Mouse (Mus musculus): ENCODE measurements around the gene Clcf1. TPM values are rescaled to one million over a fixed set of nuclear protein-coding genes. Genes with fewer than 3 reads are reported as not detected.
"Not testable (repeated sequence)": the region's sequence is repeated elsewhere in the genome, so short reads cannot be mapped to it uniquely, and the experiment has no call there.

Clcf1 gene
- polyA plus RNA-seq, 1 experiment from 2014 or later = 0.81 TPM

- not testable (repeated sequence) for DNase-seq (ENCODE audit: low spot score); H3K27ac ChIP-seq (ENCODE audit: low read depth, low read length)
Measured at GRCm38 (mm10) chr19:4248683-4249082, 34.6 kb downstream of the Clcf1 start.

GRCm38 (mm10) chr19:4254230-4254629 lies 40.2 kb downstream of the Clcf1 start:
- ATAC-seq (ENCODE audit: insufficient read depth, low FRiP score, low TSS enrichment) (no peak), DNase-seq (ENCODE audit: low spot score) (no peak)
- H3K27me3 ChIP-seq (ENCODE audit: control insufficient read depth, insufficient read depth, low read length) = no peaks in the 10 kb centered on the region
- no peak overlapping the region for H3K4me2 ChIP-seq (ENCODE audit: low read depth)
- no peaks in the 10 kb centered on the region for H3K9me3 ChIP-seq (ENCODE audit: control insufficient read depth, low read length)
- H3K36me3 ChIP-seq (ENCODE audit: control insufficient read depth, insufficient read depth, low read length) = no peaks in the 10 kb centered on the region
- H3K27ac ChIP-seq (ENCODE audit: low read depth, low read length) = no peak overlapping the region
- H3K4me1 ChIP-seq (ENCODE audit: control insufficient read depth, insufficient read depth, low read length) = no peaks in the 10 kb centered on the region
- H3K4me3 ChIP-seq (ENCODE audit: low read depth, low read length) = no peak overlapping the region
- WGBS = 91% methylated on average over 7 of the region's 7 CpGs
- H3K9ac ChIP-seq (ENCODE audit: low read length) = no peak overlapping the region

More at GRCm38 (mm10) chr19:4248683-4249082, 34.6 kb downstream of the Clcf1 start:
- H3K4me1 ChIP-seq (ENCODE audit: control insufficient read depth, insufficient read depth, low read length); ATAC-seq (ENCODE audit: insufficient read depth, low FRiP score, low TSS enrichment); H3K36me3 ChIP-seq (ENCODE audit: control insufficient read depth, insufficient read depth, low read length); H3K27me3 ChIP-seq (ENCODE audit: control insufficient read depth, insufficient read depth, low read length); H3K9ac ChIP-seq (ENCODE audit: low read length); H3K4me2 ChIP-seq (ENCODE audit: low read depth); H3K4me3 ChIP-seq (ENCODE audit: low read depth, low read length); H3K9me3 ChIP-seq (ENCODE audit: control insufficient read depth, low read length): not testable (repeated sequence)
- 77% methylated on average over 1 of the region's 1 CpGs for WGBS

- Histone ChIP-seq H3K36me3 (ENCODE audit: control insufficient read depth, insufficient read depth, low read length) (no peaks in the 10 kb centered on the region), H3K27me3 (ENCODE audit: control insufficient read depth, insufficient read depth, low read length) (no peaks in the 10 kb centered on the region), H3K27ac (ENCODE audit: low read depth, low read length) (no peak overlapping the region), H3K4me2 (ENCODE audit: low read depth) (no peak overlapping the region), H3K9me3 (ENCODE audit: control insufficient read depth, low read length) (no peaks in the 10 kb centered on the region), H3K4me1 (ENCODE audit: control insufficient read depth, insufficient read depth, low read length) (no peaks in the 10 kb centered on the region), H3K9ac (ENCODE audit: low read length) (no peak overlapping the region), H3K4me3 (ENCODE audit: low read depth, low read length) (no peak overlapping the region)
- no peak for DNase-seq (ENCODE audit: low spot score)
- no peak for ATAC-seq (ENCODE audit: insufficient read depth, low FRiP score, low TSS enrichment)
- 74% methylated on average over 11 of the region's 11 CpGs for WGBS
Measured at GRCm38 (mm10) chr19:4255583-4256162, 41.6 kb downstream of the Clcf1 start.

GRCm38 (mm10) chr19:4257216-4257896 lies 43.3 kb downstream of the Clcf1 start:
- H3K9me3 ChIP-seq (ENCODE audit: control insufficient read depth, low read length) = no peaks in the 10 kb centered on the region
- ATAC-seq (ENCODE audit: insufficient read depth, low FRiP score, low TSS enrichment) (peak; percentile 93), DNase-seq (ENCODE audit: low spot score) (peak; percentile 94)
- no peaks in the 10 kb centered on the region for H3K36me3 ChIP-seq (ENCODE audit: control insufficient read depth, insufficient read depth, low read length)
- WGBS = 2% methylated on average over 41 of the region's 41 CpGs
- H3K4me2 ChIP-seq (ENCODE audit: low read depth) = peak overlapping the region; percentile 84
- H3K27ac ChIP-seq (ENCODE audit: low read depth, low read length) = no peak overlapping the region
- H3K9ac ChIP-seq (ENCODE audit: low read length) = peak overlapping the region; percentile 56
- no peaks in the 10 kb centered on the region for H3K27me3 ChIP-seq (ENCODE audit: control insufficient read depth, insufficient read depth, low read length)
- no peaks in the 10 kb centered on the region for H3K4me1 ChIP-seq (ENCODE audit: control insufficient read depth, insufficient read depth, low read length)
- H3K4me3 ChIP-seq (ENCODE audit: low read depth, low read length) = peak overlapping the region; percentile 63

- Histone ChIP-seq H3K36me3 (ENCODE audit: control insufficient read depth, insufficient read depth, low read length) (no peaks in the 10 kb centered on the region), H3K4me1 (ENCODE audit: control insufficient read depth, insufficient read depth, low read length) (no peaks in the 10 kb centered on the region), H3K4me3 (ENCODE audit: low read depth, low read length) (peak overlapping the region; percentile 63), H3K9ac (ENCODE audit: low read length) (peak overlapping the region; percentile 48), H3K27ac (ENCODE audit: low read depth, low read length) (no peak overlapping the region), H3K27me3 (ENCODE audit: control insufficient read depth, insufficient read depth, low read length) (no peaks in the 10 kb centered on the region), H3K4me2 (ENCODE audit: low read depth) (peak overlapping the region; percentile 84), H3K9me3 (ENCODE audit: control insufficient read depth, low read length) (no peaks in the 10 kb centered on the region)
- WGBS = 20% methylated on average over 12 of the region's 12 CpGs
- DNase-seq (ENCODE audit: low spot score) (no peak), ATAC-seq (ENCODE audit: insufficient read depth, low FRiP score, low TSS enrichment) (peak; percentile 42; the same call in 1 of the 2 replicates)
Measured at GRCm38 (mm10) chr19:4257897-4258252, 43.8 kb downstream of the Clcf1 start.

- DNase-seq (ENCODE audit: low spot score) = no peak
- H3K4me2 ChIP-seq (ENCODE audit: low read depth) = no peak overlapping the region
- no peaks in the 10 kb centered on the region for H3K9me3 ChIP-seq (ENCODE audit: control insufficient read depth, low read length)
- no peaks in the 10 kb centered on the region for H3K27me3 ChIP-seq (ENCODE audit: control insufficient read depth, insufficient read depth, low read length)
- H3K4me1 ChIP-seq (ENCODE audit: control insufficient read depth, insufficient read depth, low read length) = no peaks in the 10 kb centered on the region
- no peak overlapping the region for H3K9ac ChIP-seq (ENCODE audit: low read length)
- H3K36me3 ChIP-seq (ENCODE audit: control insufficient read depth, insufficient read depth, low read length) = no peaks in the 10 kb centered on the region
- H3K27ac ChIP-seq (ENCODE audit: low read depth, low read length) = no peak overlapping the region
- ATAC-seq (ENCODE audit: insufficient read depth, low FRiP score, low TSS enrichment) = no peak
- WGBS = 67% methylated on average over 8 of the region's 8 CpGs
- no peak overlapping the region for H3K4me3 ChIP-seq (ENCODE audit: low read depth, low read length)
Measured at GRCm38 (mm10) chr19:4261038-4261698, 47.1 kb downstream of the Clcf1 start.

GRCm38 (mm10) chr19:4262756-4263155 lies 48.7 kb downstream of the Clcf1 start:
- no peak for ATAC-seq (ENCODE audit: insufficient read depth, low FRiP score, low TSS enrichment)
- DNase-seq (ENCODE audit: low spot score) = no peak
- Histone ChIP-seq H3K36me3 (ENCODE audit: control insufficient read depth, insufficient read depth, low read length) (no peaks in the 10 kb centered on the region), H3K9ac (ENCODE audit: low read length) (no peak overlapping the region), H3K27me3 (ENCODE audit: control insufficient read depth, insufficient read depth, low read length) (0 out of 2 replicates have a peak, but pooled peaks cover 1% of the 10 kb centered on the region), H3K4me3 (ENCODE audit: low read depth, low read length) (no peak overlapping the region), H3K4me1 (ENCODE audit: control insufficient read depth, insufficient read depth, low read length) (no peaks in the 10 kb centered on the region), H3K27ac (ENCODE audit: low read depth, low read length) (no peak overlapping the region), H3K9me3 (ENCODE audit: control insufficient read depth, low read length) (no peaks in the 10 kb centered on the region), H3K4me2 (ENCODE audit: low read depth) (no peak overlapping the region)
- 79% methylated on average over 6 of the region's 6 CpGs for WGBS

- DNase-seq (ENCODE audit: low spot score) (no peak), ATAC-seq (ENCODE audit: insufficient read depth, low FRiP score, low TSS enrichment) (no peak)
Measured at GRCm38 (mm10) chr19:4263702-4264101, 49.7 kb downstream of the Clcf1 start.

More at GRCm38 (mm10) chr19:4263702-4264101, 49.7 kb downstream of the Clcf1 start:
- WGBS = 70% methylated on average over 14 of the region's 14 CpGs
- Histone ChIP-seq H3K36me3 (ENCODE audit: control insufficient read depth, insufficient read depth, low read length) (no peaks in the 10 kb centered on the region), H3K27ac (ENCODE audit: low read depth, low read length) (no peak overlapping the region), H3K9me3 (ENCODE audit: control insufficient read depth, low read length) (no peaks in the 10 kb centered on the region), H3K4me2 (ENCODE audit: low read depth) (no peak overlapping the region), H3K4me3 (ENCODE audit: low read depth, low read length) (no peak overlapping the region), H3K27me3 (ENCODE audit: control insufficient read depth, insufficient read depth, low read length) (0 out of 2 replicates have a peak, but pooled peaks cover 9% of the 10 kb centered on the region), H3K4me1 (ENCODE audit: control insufficient read depth, insufficient read depth, low read length) (no peaks in the 10 kb centered on the region), H3K9ac (ENCODE audit: low read length) (no peak overlapping the region)
